Mouse (Mus musculus) lung, adult 2 months (tissue): ENCODE data around the gene Nebl. TPM values are rescaled to one million over a fixed set of nuclear protein-coding genes. Genes with fewer than 3 reads are reported as not detected.

Source experiments
- DNase-seq: peaks from one replicate; pipeline ENCODE4 v3.0.0; 2022
- H3K4me1 ChIP-seq: fragments of 200-500 bp; 2 replicates; pipeline ENCODE4 v1.6.1; 2011; ENCODE audit warnings: low read length; ENCODE audit not compliant: control insufficient read depth, insufficient read depth
- H3K4me3 ChIP-seq: fragments of 200-500 bp; replicated peaks from 2 replicates; pipeline ENCODE3; 2011; ENCODE audit warnings: low read depth, mild to moderate bottlenecking, control low read depth, low read length; ENCODE audit errors: extremely low read depth
- CTCF ChIP-seq: fragments of 200-500 bp; IDR thresholded peaks from 2 replicates; pipeline ENCODE4 v1.5.1; 2011; ENCODE audit warnings: mild to moderate bottlenecking, low read length, control low read depth; ENCODE audit not compliant: insufficient read depth
- POLR2A ChIP-seq: fragments of 200-500 bp; IDR thresholded peaks from 2 replicates; pipeline ENCODE4 v1.6.1; 2011; ENCODE audit warnings: low read depth, mild to moderate bottlenecking, control low read depth, low read length, borderline replicate concordance; ENCODE audit errors: extremely low read depth
- WGBS: fragments of 180-500 bp; shearing (Covaris S2); methylation state at CpG from one replicate; pipeline ENCODE4 v1.1.7; 2018; 5-methylcytosine and 5-hydroxymethylcytosine counted together
- polyA plus RNA-seq: library from polyadenylated mRNA; depleted of rRNA; stranded (reverse); fragments of >200 nt; gene quantifications from 2 replicates; pipeline ENCODE4 v1.2.3, GENCODE M21; 2012; rRNA removed

Nebl gene
- polyA plus RNA-seq, result 136 and 182 TPM in 2 replicates

- 2% methylated on average over 58 of the region's 59 CpGs for WGBS
- no peak for TF ChIP-seq CTCF
- peak; percentile 74; the same call in 1 of the 2 replicates for TF ChIP-seq POLR2A
- H3K4me1 ChIP-seq, result peaks cover 4% of the 10 kb centered on the region; the same call in 1 of the 2 replicates
- DNase-seq, result peak; percentile 66
- H3K4me3 ChIP-seq, result peak within 1 kb of the TSS; percentile 61
Measured at GRCm38 (mm10) chr2:17730957-17731830, at the start of gene Nebl. Nebl (minus strand) TSS chr2:17731464.

- 69% methylated on average over 4 of the region's 4 CpGs for WGBS
- TF ChIP-seq CTCF (no peak), POLR2A (no peak)
- no peak for DNase-seq
- H3K4me3 ChIP-seq, result no peak overlapping the region
- H3K4me1 ChIP-seq, result peaks cover 3% of the 10 kb centered on the region; the same call in 1 of the 2 replicates
Measured at GRCm38 (mm10) chr2:17770246-17770825, 39.1 kb upstream of the Nebl start.

GRCm38 (mm10) chr2:17769242-17769755, 38.0 kb upstream of the Nebl start:
- peaks cover 3% of the 10 kb centered on the region; the same call in 1 of the 2 replicates for H3K4me1 ChIP-seq
- no peak for DNase-seq
- H3K4me3 ChIP-seq, result no peak overlapping the region
- 60% methylated on average over 5 of the region's 5 CpGs for WGBS
- no peak for TF ChIP-seq CTCF
- TF ChIP-seq POLR2A, result no peak

- H3K4me1 ChIP-seq, result no peaks in the 10 kb centered on the region
- no peak for DNase-seq
- TF ChIP-seq POLR2A (no peak), CTCF (no peak)
- 63% methylated on average over 4 of the region's 4 CpGs for WGBS
- no peak overlapping the region for H3K4me3 ChIP-seq
Measured at GRCm38 (mm10) chr2:17756271-17756670, 25.0 kb upstream of the Nebl start.

GRCm38 (mm10) chr2:17742051-17742763, 10.9 kb upstream of the Nebl start:
- Histone ChIP-seq H3K4me3 (peak overlapping the region; percentile 29), H3K4me1 (peaks cover 11% of the 10 kb centered on the region)
- WGBS, result 9% methylated on average over 11 of the region's 11 CpGs
- no peak for TF ChIP-seq CTCF
- TF ChIP-seq POLR2A, result no peak
- no peak for DNase-seq

- no peak for DNase-seq
- no peak for TF ChIP-seq CTCF
- H3K4me3 ChIP-seq, result no peak overlapping the region
- WGBS, result 2% methylated on average over 16 of the region's 16 CpGs
- peaks cover 11% of the 10 kb centered on the region for H3K4me1 ChIP-seq
Measured at GRCm38 (mm10) chr2:17741555-17741954, 10.3 kb upstream of the Nebl start.

GRCm38 (mm10) chr2:17740454-17740853, 9.2 kb upstream of the Nebl start:
- 51% methylated on average over 2 of the region's 2 CpGs for WGBS
- TF ChIP-seq POLR2A, result no peak
- TF ChIP-seq CTCF, result no peak
- H3K4me1 ChIP-seq, result peaks cover 11% of the 10 kb centered on the region
- H3K4me3 ChIP-seq, result no peak overlapping the region
- DNase-seq, result no peak

- Histone ChIP-seq H3K4me1 (peaks cover 4% of the 10 kb centered on the region; the same call in 1 of the 2 replicates), H3K4me3 (no peak overlapping the region)
- TF ChIP-seq CTCF, result no peak
- no peak for TF ChIP-seq POLR2A
- DNase-seq, result no peak
- 60% methylated on average over 7 of the region's 7 CpGs for WGBS
Measured at GRCm38 (mm10) chr2:17732210-17732609, 946 bp upstream of the Nebl start.

GRCm38 (mm10) chr2:17731831-17732200, 552 bp upstream of the Nebl start:
- TF ChIP-seq CTCF (no peak), POLR2A (no peak)
- 27% methylated on average over 6 of the region's 6 CpGs for WGBS
- no peak overlapping the region for H3K4me3 ChIP-seq

More at GRCm38 (mm10) chr2:17731831-17732200, 552 bp upstream of the Nebl start:
- no peak for DNase-seq
- peaks cover 4% of the 10 kb centered on the region; the same call in 1 of the 2 replicates for H3K4me1 ChIP-seq
